Mouse (Mus musculus): ENCODE results near the gene Gdpd3. TPM values are rescaled to one million over a fixed set of nuclear protein-coding genes. Genes with fewer than 3 reads are reported as not detected.

Gdpd3 gene
- total RNA-seq, 1 experiment, result 4.0 TPM

DNA sequence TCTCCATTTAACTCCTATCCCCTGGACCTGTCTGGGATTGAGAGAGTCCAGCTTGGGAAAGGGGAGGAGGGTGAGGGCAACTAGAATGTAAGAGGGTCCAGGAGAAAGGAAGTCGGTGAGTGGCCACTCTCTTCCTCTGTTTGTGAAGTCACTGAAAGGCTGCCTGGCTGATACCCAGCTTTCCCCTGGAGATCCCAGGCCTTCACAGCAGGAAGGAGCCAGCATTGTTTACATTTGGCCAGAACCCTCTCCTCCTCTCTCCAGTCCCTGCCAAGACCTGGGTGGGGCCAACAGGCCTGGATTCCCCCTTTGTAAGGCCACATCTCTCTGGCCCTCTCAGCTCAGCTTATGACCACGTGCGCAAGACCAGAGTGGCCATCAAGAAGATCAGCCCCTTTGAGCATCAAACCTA, 5.7 kb upstream of the Gdpd3 start:
- Histone ChIP-seq H3K27ac (ENCODE audit: insufficient read depth, low read depth, low read length, poor library complexity, severe bottlenecking) (peak overlapping the region; percentile 54; the same call in 1 of the 2 replicates), H3K4me1 (ENCODE audit: control insufficient read depth in 2 of 2, insufficient read depth in 2 of 2, low read length in 2 of 2, poor library complexity in 1 of 2) (peaks cover 5 to 16% of the 10 kb centered on the region in 2 experiments; a peak in 2 of 4 replicates), H3K36me3 (ENCODE audit: control insufficient read depth, insufficient read depth, low read length, poor library complexity, severe bottlenecking) (peaks cover 24% of the 10 kb centered on the region), H3K9ac (ENCODE audit: insufficient read depth, low read depth, low read length, poor library complexity, severe bottlenecking) (peak overlapping the region; percentile 90; the same call in 1 of the 2 replicates), H3K9me3 (ENCODE audit: control insufficient read depth, insufficient read depth, low read depth, low read length) (no peaks in the 10 kb centered on the region), H3K4me3 (ENCODE audit: insufficient read depth in 1 of 2, low read depth in 1 of 2, low read length in 2 of 2, poor library complexity in 1 of 2, severe bottlenecking in 1 of 2) (peak overlapping the region; percentile 92 to 99)
- in situ Hi-C loops (cut with MboI; ENCODE audit: low sequenced_read_pairs in 2 of 2, unreplicated experiment in 2 of 2), result no loop called here
- no peak for DNase-seq (ENCODE audit: low read depth, low spot score)
- TF ChIP-seq CHD2 (IDR thresholded peaks at IDR 0.05; ENCODE audit: low read depth, low read length), result no peak
- no peak for TF ChIP-seq HCFC1 (IDR thresholded peaks at IDR 0.05; ENCODE audit: borderline replicate concordance, insufficient read depth, low read length)
- no peak for TF ChIP-seq ZC3H11A (IDR thresholded peaks at IDR 0.05; ENCODE audit: borderline replicate concordance, low read depth, low read length)
- no peak for TF ChIP-seq MAFK (IDR thresholded peaks at IDR 0.05; ENCODE audit: insufficient read depth, low read depth, low read length)
- no peak for TF ChIP-seq ZNF384 (IDR thresholded peaks at IDR 0.05; ENCODE audit: low read depth, low read length)

DNA sequence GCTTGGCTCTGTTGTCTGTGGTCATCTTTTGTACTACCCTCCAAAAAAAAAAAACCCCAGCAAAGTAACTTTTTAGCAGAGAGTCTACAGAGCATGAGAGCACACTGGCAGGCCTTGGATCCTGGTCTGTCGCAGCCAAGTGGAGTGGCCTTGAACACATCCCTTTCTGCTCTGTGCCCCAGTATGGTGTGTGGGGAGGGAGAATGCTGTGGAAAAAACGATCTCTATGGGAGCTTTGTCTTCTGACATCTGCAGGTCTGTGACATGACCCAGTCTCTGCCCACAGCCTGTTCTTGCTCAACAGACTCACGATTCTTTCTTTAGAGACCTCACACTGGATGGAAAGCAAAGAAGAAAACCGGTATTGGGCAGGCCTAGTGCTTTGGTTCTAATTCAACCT, 5.2 kb upstream of the Gdpd3 start:
- no peak for DNase-seq (ENCODE audit: low read depth, low spot score)
- peaks cover 5 to 19% of the 10 kb centered on the region in 2 experiments; a peak in 2 of 4 replicates for H3K4me1 ChIP-seq (ENCODE audit: control insufficient read depth in 2 of 2, insufficient read depth in 2 of 2, low read length in 2 of 2, poor library complexity in 1 of 2)
- in situ Hi-C loops (cut with MboI; ENCODE audit: low sequenced_read_pairs in 2 of 2, unreplicated experiment in 2 of 2), result no loop called here
- H3K9me3 ChIP-seq (ENCODE audit: control insufficient read depth, insufficient read depth, low read depth, low read length), result no peaks in the 10 kb centered on the region
- peaks cover 24% of the 10 kb centered on the region for H3K36me3 ChIP-seq (ENCODE audit: control insufficient read depth, insufficient read depth, low read length, poor library complexity, severe bottlenecking)
- TF ChIP-seq ZNF384 (IDR thresholded peaks at IDR 0.05; ENCODE audit: low read depth, low read length) (no peak), MAFK (IDR thresholded peaks at IDR 0.05; ENCODE audit: insufficient read depth, low read depth, low read length) (no peak), CHD2 (IDR thresholded peaks at IDR 0.05; ENCODE audit: low read depth, low read length) (no peak), HCFC1 (IDR thresholded peaks at IDR 0.05; ENCODE audit: borderline replicate concordance, insufficient read depth, low read length) (no peak), ZC3H11A (IDR thresholded peaks at IDR 0.05; ENCODE audit: borderline replicate concordance, low read depth, low read length) (no peak)
- peak overlapping the region; percentile 54; the same call in 1 of the 2 replicates for H3K27ac ChIP-seq (ENCODE audit: insufficient read depth, low read depth, low read length, poor library complexity, severe bottlenecking)
- H3K9ac ChIP-seq (ENCODE audit: insufficient read depth, low read depth, low read length, poor library complexity, severe bottlenecking), result peak overlapping the region; percentile 54; the same call in 1 of the 2 replicates
- peak overlapping the region; percentile 92 to 99; a peak in 2 of 4 replicates for H3K4me3 ChIP-seq (ENCODE audit: insufficient read depth in 1 of 2, low read depth in 1 of 2, low read length in 2 of 2, poor library complexity in 1 of 2, severe bottlenecking in 1 of 2)

DNA sequence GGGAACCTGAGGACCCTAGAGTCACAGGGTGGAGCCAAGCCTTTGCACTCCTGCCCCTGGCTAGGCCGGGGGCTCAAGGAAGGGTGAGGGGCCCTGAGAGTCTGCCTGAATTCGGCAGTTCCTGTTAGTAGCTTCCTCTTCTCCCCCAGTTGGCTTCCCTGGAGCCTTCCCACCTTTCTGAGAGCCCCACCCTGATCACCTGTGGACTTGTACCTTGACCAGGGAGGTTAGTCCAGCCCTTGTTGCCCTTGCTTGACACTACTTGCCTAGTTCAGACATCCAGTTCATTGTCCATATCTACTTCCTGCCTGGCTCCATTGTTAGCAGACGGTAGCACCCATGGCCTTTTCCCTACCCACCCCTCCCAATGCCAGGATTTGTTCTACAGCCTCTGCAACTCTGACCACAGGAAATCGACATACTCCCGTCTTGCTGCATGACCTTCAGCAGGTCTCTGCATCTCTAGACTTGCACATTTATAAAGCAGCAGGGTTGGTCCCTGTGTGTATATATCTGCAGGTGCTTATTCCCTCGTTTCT, 4.5 kb upstream of the Gdpd3 start:
- Histone ChIP-seq H3K9me3 (ENCODE audit: control insufficient read depth, insufficient read depth, low read depth, low read length) (no peaks in the 10 kb centered on the region), H3K4me3 (ENCODE audit: insufficient read depth in 1 of 2, low read depth in 1 of 2, low read length in 2 of 2, poor library complexity in 1 of 2, severe bottlenecking in 1 of 2) (no peak overlapping the region), H3K27ac (ENCODE audit: insufficient read depth, low read depth, low read length, poor library complexity, severe bottlenecking) (peak overlapping the region; percentile 54; the same call in 1 of the 2 replicates), H3K36me3 (ENCODE audit: control insufficient read depth, insufficient read depth, low read length, poor library complexity, severe bottlenecking) (peaks cover 24% of the 10 kb centered on the region), H3K9ac (ENCODE audit: insufficient read depth, low read depth, low read length, poor library complexity, severe bottlenecking) (no peak overlapping the region), H3K4me1 (ENCODE audit: control insufficient read depth in 2 of 2, insufficient read depth in 2 of 2, low read length in 2 of 2, poor library complexity in 1 of 2) (peaks cover 5 to 22% of the 10 kb centered on the region in 2 experiments; a peak in 2 of 4 replicates)
- no peak for TF ChIP-seq MAFK (IDR thresholded peaks at IDR 0.05; ENCODE audit: insufficient read depth, low read depth, low read length)
- TF ChIP-seq CHD2 (IDR thresholded peaks at IDR 0.05; ENCODE audit: low read depth, low read length), result no peak
- no peak for TF ChIP-seq HCFC1 (IDR thresholded peaks at IDR 0.05; ENCODE audit: borderline replicate concordance, insufficient read depth, low read length)
- TF ChIP-seq ZNF384 (IDR thresholded peaks at IDR 0.05; ENCODE audit: low read depth, low read length), result no peak
- TF ChIP-seq ZC3H11A (IDR thresholded peaks at IDR 0.05; ENCODE audit: borderline replicate concordance, low read depth, low read length), result no peak
- no peak for DNase-seq (ENCODE audit: low read depth, low spot score)
- in situ Hi-C loops (cut with MboI; ENCODE audit: low sequenced_read_pairs in 2 of 2, unreplicated experiment in 2 of 2), result no loop called here

DNA sequence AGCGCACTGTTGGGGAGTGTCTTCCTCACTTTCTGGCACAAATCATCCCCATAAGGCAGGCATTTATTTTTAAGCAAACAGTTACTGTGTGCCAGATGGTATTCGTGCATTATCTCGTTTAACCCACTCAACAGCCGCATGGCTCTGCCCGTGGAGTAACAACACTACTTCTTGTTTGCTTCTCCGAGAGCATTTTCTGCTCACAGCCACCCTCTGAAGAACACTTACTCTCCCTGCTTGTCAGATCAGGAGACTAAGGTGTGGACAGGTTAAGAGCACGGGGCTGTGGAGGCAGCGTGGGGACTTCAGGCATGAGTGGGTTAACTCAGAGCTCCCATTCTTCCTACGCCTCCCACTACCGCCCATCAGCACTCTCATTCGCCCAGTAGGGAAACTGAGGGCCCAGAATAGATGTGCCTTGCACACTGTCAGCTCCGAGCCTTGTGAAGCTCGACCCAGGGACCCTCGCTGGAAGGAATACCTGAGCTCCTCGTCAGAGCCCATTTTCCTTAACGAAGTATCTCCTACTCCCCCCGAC, 3.6 kb upstream of the Gdpd3 start:
- TF ChIP-seq CHD2 (IDR thresholded peaks at IDR 0.05; ENCODE audit: low read depth, low read length), result no peak
- TF ChIP-seq HCFC1 (IDR thresholded peaks at IDR 0.05; ENCODE audit: borderline replicate concordance, insufficient read depth, low read length), result no peak
- TF ChIP-seq MAFK (IDR thresholded peaks at IDR 0.05; ENCODE audit: insufficient read depth, low read depth, low read length), result no peak
- TF ChIP-seq ZNF384 (IDR thresholded peaks at IDR 0.05; ENCODE audit: low read depth, low read length), result no peak
- no peak overlapping the region for H3K9ac ChIP-seq (ENCODE audit: insufficient read depth, low read depth, low read length, poor library complexity, severe bottlenecking)
- no peak overlapping the region for H3K4me3 ChIP-seq (ENCODE audit: insufficient read depth in 1 of 2, low read depth in 1 of 2, low read length in 2 of 2, poor library complexity in 1 of 2, severe bottlenecking in 1 of 2)
- peaks cover 28% of the 10 kb centered on the region for H3K36me3 ChIP-seq (ENCODE audit: control insufficient read depth, insufficient read depth, low read length, poor library complexity, severe bottlenecking)
- H3K9me3 ChIP-seq (ENCODE audit: control insufficient read depth, insufficient read depth, low read depth, low read length), result no peaks in the 10 kb centered on the region
- H3K4me1 ChIP-seq (ENCODE audit: control insufficient read depth in 2 of 2, insufficient read depth in 2 of 2, low read length in 2 of 2, poor library complexity in 1 of 2), result peaks cover 5 to 22% of the 10 kb centered on the region in 2 experiments; a peak in 2 of 4 replicates
- no peak overlapping the region for H3K27ac ChIP-seq (ENCODE audit: insufficient read depth, low read depth, low read length, poor library complexity, severe bottlenecking)
- in situ Hi-C loops (cut with MboI; ENCODE audit: low sequenced_read_pairs in 2 of 2, unreplicated experiment in 2 of 2), result no loop called here
- no peak for DNase-seq (ENCODE audit: low read depth, low spot score)
